Mouse (Mus musculus) cortical plate, adult 2 months (tissue): ENCODE measurements around the gene Mgst3. TPM values are rescaled to one million over a fixed set of nuclear protein-coding genes. Genes with fewer than 3 reads are reported as not detected.
"Not testable (repeated sequence)": the region's sequence is repeated elsewhere in the genome, so short reads cannot be mapped to it uniquely, and the experiment has no call there.

Source experiments
- H3K27ac ChIP-seq: fragments of 200-500 bp; 2 replicates; pipeline ENCODE4 v1.5.1; 2012; ENCODE audit warnings: low read length, control low read depth, inconsistent platforms; ENCODE audit not compliant: insufficient read depth
- H3K4me1 ChIP-seq: fragments of 200-500 bp; 2 replicates; pipeline ENCODE4 v1.6.1; 2011; ENCODE audit warnings: low read length; ENCODE audit not compliant: control insufficient read depth, insufficient read depth
- H3K4me3 ChIP-seq: fragments of 200-500 bp; 2 replicates; pipeline ENCODE4 v1.5.1; 2011; ENCODE audit warnings: mild to moderate bottlenecking, low read length, control low read depth; ENCODE audit not compliant: insufficient read depth
- CTCF ChIP-seq: fragments of 200-500 bp; IDR thresholded peaks from 2 replicates; pipeline ENCODE4 v1.5.1; 2011; ENCODE audit warnings: mild to moderate bottlenecking, control low read depth, low read length; ENCODE audit not compliant: insufficient read depth; ENCODE audit errors: extremely low read depth
- POLR2A ChIP-seq: fragments of 200-500 bp; IDR thresholded peaks from 2 replicates; pipeline ENCODE4 v1.6.1; 2011; ENCODE audit warnings: mild to moderate bottlenecking, low read length, control low read depth; ENCODE audit not compliant: insufficient read depth; ENCODE audit errors: extremely low read depth
- polyA plus RNA-seq: library from polyadenylated mRNA; depleted of rRNA; stranded (reverse); fragments of >200 nt; gene quantifications from 2 replicates; pipeline ENCODE4 v1.2.3, GENCODE M21; 2012

The Mgst3 gene
- polyA plus RNA-seq, 1 experiment: 231 TPM

- TF ChIP-seq POLR2A: no peak
- TF ChIP-seq CTCF: no peak
- no peak overlapping the region for H3K27ac ChIP-seq
- peak overlapping the region; percentile 77 for H3K4me3 ChIP-seq
Measured at GRCm38 (mm10) chr1:167350597-167351415, 42.8 kb downstream of the Mgst3 start.

GRCm38 (mm10) chr1:167349815-167350596 is 43.6 kb downstream of the Mgst3 start, which contains the start of gene Aldh9a1:
TSS of gene Aldh9a1 (plus strand) at chr1:167349991.
- H3K4me3 ChIP-seq: peak within 1 kb of the TSS; percentile 77
- TF ChIP-seq CTCF: no peak
- TF ChIP-seq POLR2A: 0 out of 2 replicates have a peak, but pooled peaks have one; percentile 28
- peak within 1 kb of the TSS; percentile 54; the same call in 1 of the 2 replicates for H3K27ac ChIP-seq
- H3K4me1 ChIP-seq: no peaks in the 10 kb centered on the region

More at GRCm38 (mm10) chr1:167350597-167351415, 42.8 kb downstream of the Mgst3 start:
- no peaks in the 10 kb centered on the region for H3K4me1 ChIP-seq

- peak overlapping the region; percentile 77; the same call in 1 of the 2 replicates for H3K4me3 ChIP-seq
- not testable (repeated sequence) for H3K27ac ChIP-seq
Measured at GRCm38 (mm10) chr1:167349206-167349605, 44.4 kb downstream of the Mgst3 start.

GRCm38 (mm10) chr1:167345994-167346520 is 47.6 kb downstream of the Mgst3 start:
- not testable (repeated sequence) for H3K4me1 ChIP-seq, H3K4me3 ChIP-seq

More at GRCm38 (mm10) chr1:167349206-167349605, 44.4 kb downstream of the Mgst3 start:
- H3K4me1 ChIP-seq: not testable (repeated sequence)

GRCm38 (mm10) chr1:167342831-167343230 is 50.8 kb downstream of the Mgst3 start:
- Histone ChIP-seq H3K4me3 (no peak overlapping the region), H3K27ac (no peak overlapping the region), H3K4me1 (no peaks in the 10 kb centered on the region)
- TF ChIP-seq POLR2A (no peak), CTCF (no peak)

More at GRCm38 (mm10) chr1:167345994-167346520, 47.6 kb downstream of the Mgst3 start:
- not testable (repeated sequence) for H3K27ac ChIP-seq

- Histone ChIP-seq H3K4me1 (no peaks in the 10 kb centered on the region), H3K4me3 (no peak overlapping the region), H3K27ac (no peak overlapping the region)
- TF ChIP-seq POLR2A (no peak), CTCF (no peak)
Measured at GRCm38 (mm10) chr1:167340910-167341528, 52.6 kb downstream of the Mgst3 start.

GRCm38 (mm10) chr1:167340111-167340787 is 53.4 kb downstream of the Mgst3 start:
- H3K27ac ChIP-seq: no peak overlapping the region
- TF ChIP-seq POLR2A (no peak), CTCF (no peak)
- no peaks in the 10 kb centered on the region for H3K4me1 ChIP-seq
- peak overlapping the region; percentile 12 for H3K4me3 ChIP-seq

- no peak for TF ChIP-seq POLR2A
- TF ChIP-seq CTCF: no peak
- no peaks in the 10 kb centered on the region for H3K4me1 ChIP-seq
- no peak overlapping the region for H3K27ac ChIP-seq
Measured at GRCm38 (mm10) chr1:167339177-167339781, 54.4 kb downstream of the Mgst3 start.

More at GRCm38 (mm10) chr1:167339177-167339781, 54.4 kb downstream of the Mgst3 start:
- H3K4me3 ChIP-seq: no peak overlapping the region
